Mouse (Mus musculus): ENCODE results near the gene A230050P20Rik. TPM values are rescaled to one million over a fixed set of nuclear protein-coding genes. Genes with fewer than 3 reads are reported as not detected.

Gene A230050P20Rik
- 10.5 and 12.0 TPM in 2 replicates for polyA plus RNA-seq (2012; rRNA removed)

GRCm38 (mm10) chr9:20868448-20869001 lies at the start of gene A230050P20Rik:
TSS of gene A230050P20Rik (plus strand) at chr9:20868642.

DNA sequence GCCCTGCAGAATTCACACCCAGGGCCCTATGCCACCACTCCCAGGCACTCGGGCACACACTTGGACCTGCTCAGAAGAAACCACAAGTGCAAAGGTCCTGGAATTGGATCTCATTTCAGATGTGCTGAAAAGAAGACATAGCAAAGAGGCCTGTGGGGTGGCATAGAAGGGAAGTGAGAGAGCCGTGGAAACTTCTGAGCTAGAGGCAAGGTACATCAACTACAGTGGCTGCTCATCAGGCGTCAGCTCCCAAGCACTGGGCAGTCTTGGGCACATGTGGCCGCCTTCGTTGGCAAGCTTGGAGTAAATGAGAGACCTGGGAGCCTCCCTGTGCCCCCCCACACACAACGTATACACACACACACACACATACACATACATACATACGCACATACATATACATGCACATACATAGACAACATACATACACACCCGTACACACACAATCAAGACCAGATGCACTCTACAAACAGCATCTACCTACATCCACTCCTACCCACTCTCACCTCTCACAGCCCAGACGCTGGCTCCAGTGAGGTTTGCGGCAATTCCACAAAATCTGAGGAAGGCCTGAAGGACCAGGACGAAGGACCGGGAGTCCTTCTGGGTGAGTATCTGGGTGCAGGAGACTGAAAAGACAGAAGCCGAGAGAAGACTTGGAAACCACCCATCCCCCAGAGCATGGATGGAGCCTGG lies 10.8 kb downstream of the A230050P20Rik start, which contains the start of gene Angptl6:
TSS of gene Angptl6 (minus strand) at position 631 of the 696 bp plus-strand sequence.

DNA sequence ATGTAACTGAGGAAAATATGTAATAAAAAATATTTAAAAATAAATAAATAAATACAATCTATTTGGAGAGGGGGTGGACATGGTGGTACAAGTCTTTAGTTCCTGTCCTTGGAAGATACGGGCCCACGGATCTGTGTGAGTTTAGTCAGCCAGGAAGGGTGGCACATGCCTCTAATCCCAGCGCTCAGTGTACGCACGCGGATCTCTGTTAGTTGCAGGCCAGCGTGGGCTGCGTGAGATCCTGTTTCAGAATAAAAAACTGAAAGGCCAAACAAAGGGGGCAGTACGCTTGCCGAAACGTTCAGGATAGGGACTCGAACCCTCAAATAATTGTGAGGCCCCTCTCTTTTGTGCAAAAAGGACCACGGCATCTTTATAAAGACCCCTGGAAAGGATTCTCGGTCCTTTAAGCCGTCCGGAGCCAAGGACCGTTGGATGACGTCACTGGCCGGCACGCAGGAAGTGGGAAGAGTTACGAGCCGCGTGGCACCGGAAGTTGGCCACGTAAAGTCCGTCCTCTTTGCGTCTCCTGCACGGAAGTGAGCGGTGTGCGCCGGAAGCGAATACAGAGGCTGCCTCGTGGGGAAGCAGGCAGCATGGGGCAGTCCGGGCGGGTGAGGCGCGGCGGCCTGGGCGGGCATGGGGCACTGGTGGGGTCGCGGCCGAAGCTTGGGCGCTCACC lies 19.4 kb downstream of the A230050P20Rik start, which contains the start of gene Ppan:
TSS of gene Ppan (plus strand) at position 472 of the 682 bp plus-strand sequence.

GRCm38 (mm10) chr9:20898511-20899073 lies 30.1 kb downstream of the A230050P20Rik start, which contains the start of gene Eif3g:
TSS of gene Eif3g (minus strand) at chr9:20898623.

Other genes with a start within 250 kb of the A230050P20Rik start
- gene Ubl5, start 225.8 kb upstream of the A230050P20Rik start, polyA plus RNA-seq (2012; rRNA removed) = 192 and 193 TPM in 2 replicates
- 5.9 and 6.9 TPM in 2 replicates for gene Fbxl12, start 223.9 kb upstream of the A230050P20Rik start, polyA plus RNA-seq (2012; rRNA removed)
- 12.3 and 13.3 TPM in 2 replicates for gene Pin1, start 216.5 kb upstream of the A230050P20Rik start, polyA plus RNA-seq (2012; rRNA removed)
- gene Olfm2, start 122.3 kb upstream of the A230050P20Rik start, polyA plus RNA-seq (2012; rRNA removed) = 0.06 and 0.12 TPM in 2 replicates
- gene Col5a3, start 53.6 kb upstream of the A230050P20Rik start, polyA plus RNA-seq (2012; rRNA removed) = 0.05 and 0.10 TPM in 2 replicates
- not detected in 2 replicates for gene Rdh8, start 50.1 kb upstream of the A230050P20Rik start, polyA plus RNA-seq (2012; rRNA removed)
- 6.1 and 7.2 TPM in 2 replicates for gene Angptl6, start 11.1 kb downstream of the A230050P20Rik start, polyA plus RNA-seq (2012; rRNA removed)
- 75.4 and 82.4 TPM in 2 replicates for gene Ppan, start 19.5 kb downstream of the A230050P20Rik start, polyA plus RNA-seq (2012; rRNA removed)
- gene Eif3g, start 30.0 kb downstream of the A230050P20Rik start, polyA plus RNA-seq (2012; rRNA removed) = 102 and 113 TPM in 2 replicates
- 52.7 and 58.2 TPM in 2 replicates for gene Dnmt1, start 91.2 kb downstream of the A230050P20Rik start, polyA plus RNA-seq (2012; rRNA removed)
- gene S1pr2, start 108.1 kb downstream of the A230050P20Rik start, polyA plus RNA-seq (2012; rRNA removed) = 1.2 and 1.4 TPM in 2 replicates
- gene Mrpl4, start 134.1 kb downstream of the A230050P20Rik start, polyA plus RNA-seq (2012; rRNA removed) = 27.2 and 35.9 TPM in 2 replicates
- gene Icam1, start 147.3 kb downstream of the A230050P20Rik start, polyA plus RNA-seq (2012; rRNA removed) = 6.7 and 7.2 TPM in 2 replicates
- gene Icam4, start 160.7 kb downstream of the A230050P20Rik start, polyA plus RNA-seq (2012; rRNA removed) = 55.5 and 64.7 TPM in 2 replicates
- 0.68 and 0.89 TPM in 2 replicates for gene Icam5, start 163.4 kb downstream of the A230050P20Rik start, polyA plus RNA-seq (2012; rRNA removed)
- 0.27 and 0.32 TPM in 2 replicates for gene Zglp1, start 198.5 kb downstream of the A230050P20Rik start, polyA plus RNA-seq (2012; rRNA removed)
- 0.67 and 0.93 TPM in 2 replicates for gene Gm49373, start 204.5 kb downstream of the A230050P20Rik start, polyA plus RNA-seq (2012; rRNA removed)
- 29.7 and 29.8 TPM in 2 replicates for gene Fdx1l, start 205.0 kb downstream of the A230050P20Rik start, polyA plus RNA-seq (2012; rRNA removed)
- gene Gm38431, start 223.4 kb downstream of the A230050P20Rik start, polyA plus RNA-seq (2012; rRNA removed) = 2.7 and 2.9 TPM in 2 replicates
- gene Raver1, start 223.4 kb downstream of the A230050P20Rik start, polyA plus RNA-seq (2012; rRNA removed) = 17.5 and 22.6 TPM in 2 replicates